Mouse (Mus musculus) embryo, embryonic 10.5 days (tissue): ENCODE measurements around the gene Htr7.

Source experiments
- DNase-seq: peaks from one replicate; pipeline ENCODE4 v3.0.0-alpha.2; 2015; ENCODE audit warnings: low spot score

The Htr7 gene

DNA sequence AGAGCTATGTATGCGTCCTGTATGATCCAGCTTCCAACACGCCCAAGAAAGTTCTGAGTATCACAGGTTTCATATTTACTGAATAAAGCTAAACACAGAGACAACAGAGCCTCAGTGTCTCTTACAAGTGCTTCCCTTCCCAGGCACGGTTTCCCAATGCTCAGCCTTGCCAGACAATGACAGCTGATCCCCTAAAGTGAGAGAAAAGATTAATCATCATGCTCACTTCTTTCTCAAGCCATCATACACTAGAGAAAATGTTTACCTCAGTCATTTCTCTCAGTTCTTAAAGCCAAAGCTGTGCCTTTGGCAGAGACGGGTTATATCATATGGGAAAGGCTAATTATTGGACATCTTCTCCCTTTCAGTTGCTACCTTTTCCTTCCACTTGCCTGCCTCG lies 99.7 kb downstream of the Htr7 start:
- no peak for DNase-seq

DNA sequence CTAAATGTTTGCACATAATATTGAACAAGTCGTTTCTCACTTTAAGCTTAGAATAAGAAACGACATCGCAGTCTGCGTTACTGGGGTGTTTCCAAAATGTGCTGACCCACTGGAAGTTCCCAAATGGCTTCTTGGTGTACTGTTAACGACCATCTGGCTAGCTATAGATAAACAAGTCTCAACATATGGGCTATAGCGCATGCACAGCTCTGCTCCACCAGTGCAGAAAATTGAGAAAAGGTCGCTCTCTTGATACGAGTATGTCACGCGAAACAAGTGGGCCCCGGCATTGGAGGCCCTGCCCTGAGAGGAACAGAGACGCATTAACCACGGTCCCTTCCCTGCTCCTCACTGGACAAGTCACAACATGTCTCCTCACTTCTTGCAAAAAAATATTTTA lies 101.6 kb downstream of the Htr7 start:
- DNase-seq: no peak

DNA sequence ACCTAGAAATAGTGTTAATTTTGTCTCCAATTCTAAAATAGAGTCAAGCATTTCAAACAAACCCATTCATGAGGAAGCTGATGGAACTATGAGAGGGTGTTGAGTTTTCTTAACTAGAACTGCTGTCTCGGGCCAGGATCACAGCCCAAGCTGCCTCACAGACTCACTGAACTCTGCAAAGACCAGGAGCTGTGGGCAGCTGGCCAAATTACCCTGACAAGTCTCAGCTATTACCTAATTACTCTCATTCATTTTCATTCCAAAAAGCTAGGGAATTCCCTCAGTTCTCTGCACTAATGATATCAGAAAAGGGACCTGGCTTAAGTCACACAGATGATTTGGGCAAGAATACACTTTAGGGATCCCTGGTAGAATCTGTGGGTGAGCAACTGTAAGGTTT lies 107.4 kb downstream of the Htr7 start:
- DNase-seq: no peak

DNA sequence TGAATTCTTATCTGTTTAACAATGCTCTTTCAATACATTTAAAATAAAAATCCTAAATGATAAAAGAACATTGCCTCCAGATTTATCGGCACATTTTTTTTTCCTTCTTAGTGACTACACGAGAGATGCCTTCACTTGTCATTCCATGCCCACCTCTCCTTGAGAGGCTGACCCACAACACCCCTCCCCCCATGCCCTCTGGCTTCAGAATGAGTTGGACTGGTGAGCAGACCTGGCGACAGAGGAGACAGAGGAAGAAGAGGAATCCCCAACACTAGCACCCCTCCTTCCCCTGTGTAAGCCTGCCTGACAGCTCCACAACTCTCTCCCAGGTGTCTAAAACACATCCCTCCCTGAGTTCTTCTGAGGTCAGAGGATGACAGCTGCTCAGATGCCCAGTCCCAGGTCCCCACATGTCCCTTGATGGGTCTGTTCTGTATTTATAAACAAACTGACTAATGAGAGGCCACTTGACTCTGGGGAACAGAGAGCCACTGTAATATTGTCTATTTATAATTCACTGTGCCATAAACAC lies 132.3 kb downstream of the Htr7 start:
- no peak for DNase-seq

DNA sequence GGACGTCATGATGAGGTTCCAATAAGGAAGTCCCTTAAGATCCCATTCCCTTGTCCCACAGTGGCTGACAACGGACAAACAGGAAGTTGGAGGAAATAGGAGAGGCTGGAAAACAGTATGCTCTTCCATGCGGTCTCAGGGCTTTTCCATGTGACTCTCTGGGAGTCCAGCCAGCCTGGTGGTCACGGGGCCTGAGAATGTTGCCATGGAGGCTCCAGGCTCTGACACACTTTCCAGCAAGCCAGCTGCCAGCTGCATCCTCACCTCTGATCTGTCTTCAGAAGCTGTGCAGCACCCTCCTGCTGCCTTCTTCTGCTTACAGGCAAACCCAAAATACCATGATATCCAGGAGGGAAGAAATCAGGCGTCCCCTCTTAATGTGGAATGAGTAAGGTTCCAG lies 132.9 kb downstream of the Htr7 start:
- DNase-seq: peak; percentile 10
